Mouse (Mus musculus) mouse trophoblast stem cell (cell line): Measurements from ENCODE around the gene Sox5.

Source experiments
- in situ Hi-C, 2 experiments: fragments of 300-500 bp; cut with MseI, MboI; formaldehyde crosslinking; loops; 2 replicates in 1 of 2; 3 replicates in 1 of 2; pipeline ENCODE4 v1.15.1; 2025

Gene Sox5

DNA sequence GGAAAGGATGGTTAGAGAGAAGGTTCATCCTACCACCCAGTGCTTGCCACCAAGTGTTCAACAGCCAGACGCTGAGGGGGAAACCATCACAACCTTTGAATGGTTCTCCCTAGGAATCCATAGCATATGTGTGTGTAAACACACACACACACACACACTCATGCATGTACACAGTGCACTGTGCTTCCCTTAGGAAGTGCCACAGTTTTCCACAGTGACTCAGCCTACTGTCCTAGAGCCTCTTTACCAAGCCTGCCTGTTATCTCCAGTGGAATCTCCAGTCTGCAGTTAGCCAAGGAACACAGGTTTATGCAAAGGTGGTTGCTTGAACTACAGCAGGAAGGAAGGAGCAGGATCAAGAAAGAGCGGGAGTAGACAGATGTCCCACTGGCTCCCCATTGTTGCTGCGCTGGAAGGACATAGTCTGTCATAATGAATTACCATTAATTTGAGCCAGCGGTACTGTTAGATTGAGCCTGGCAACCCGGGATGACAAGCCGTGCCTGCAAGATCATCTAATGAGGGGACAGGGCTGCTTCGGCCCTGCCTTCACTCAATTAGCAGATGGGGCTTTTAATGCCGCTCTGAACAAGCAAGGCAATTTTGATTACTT, 335.9 kb downstream of the Sox5 start:
- in situ Hi-C loops: no loop called here

GRCm38 (mm10) chr6:144444367-144444766, 337.4 kb downstream of the Sox5 start:
- in situ Hi-C loops: no loop called here

- in situ Hi-C loops: no loop called here
Observed at GRCm38 (mm10) chr6:144443681-144444080, 338.1 kb downstream of the Sox5 start.

DNA sequence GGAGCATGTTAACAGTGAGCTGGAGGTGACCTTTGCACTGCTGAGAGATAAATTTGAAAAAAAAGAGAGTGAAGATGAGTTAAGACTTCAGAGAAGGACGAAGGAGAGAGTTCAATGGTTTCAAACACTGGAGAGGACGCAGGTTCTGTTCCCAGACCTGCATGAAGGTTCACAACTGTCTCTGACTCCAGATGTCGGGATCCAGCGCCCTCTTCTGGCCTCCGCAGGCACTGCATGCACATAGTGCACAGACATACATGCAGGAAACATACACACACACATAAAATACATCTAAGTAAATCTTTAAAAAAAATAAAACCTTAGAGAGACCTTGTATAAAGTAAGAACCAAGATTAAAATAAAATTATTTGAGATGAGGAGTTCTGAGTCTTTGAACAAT, 352.5 kb downstream of the Sox5 start:
- in situ Hi-C loops: no loop called here

- in situ Hi-C loops: no loop called here
Observed at GRCm38 (mm10) chr6:144408030-144408429, 373.7 kb downstream of the Sox5 start.

- in situ Hi-C loops: no loop called here
Observed at GRCm38 (mm10) chr6:144398115-144398514, 383.7 kb downstream of the Sox5 start.

GRCm38 (mm10) chr6:144393151-144393550, 388.6 kb downstream of the Sox5 start:
- in situ Hi-C loops: no loop called here

DNA sequence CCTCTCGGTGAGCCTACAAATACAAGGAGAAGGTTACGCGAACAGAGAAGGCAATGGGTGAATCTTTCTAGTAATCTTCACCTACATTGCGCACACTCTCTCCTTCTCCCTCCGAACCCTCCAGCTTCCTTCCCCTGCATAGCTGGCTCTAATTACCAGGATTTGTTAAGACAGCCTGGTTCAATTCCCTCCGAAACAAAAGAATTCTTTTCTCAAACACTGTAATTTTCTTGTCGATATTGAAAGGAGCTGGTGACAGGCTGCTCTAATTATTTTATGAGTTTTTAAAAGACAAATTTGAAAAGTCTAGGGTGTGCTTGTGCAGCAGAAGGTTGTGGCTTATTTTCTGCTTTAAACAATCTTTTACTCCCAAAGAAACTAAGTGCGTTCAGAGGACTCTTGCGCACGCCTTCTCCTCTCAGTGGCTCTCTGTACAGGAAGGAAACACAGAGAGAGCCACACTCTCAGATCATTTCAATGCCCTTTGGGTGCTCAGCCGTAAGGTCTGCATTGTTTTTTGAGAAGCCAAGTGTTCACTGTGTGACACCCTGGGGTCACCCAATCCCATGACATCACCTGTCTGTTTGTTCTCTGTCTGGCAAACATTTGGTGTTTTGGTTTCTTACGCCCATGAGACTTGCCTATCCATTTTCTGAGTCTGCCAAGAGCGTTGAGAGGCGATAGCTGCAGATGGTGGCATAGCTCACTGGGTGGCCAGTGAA, 392.3 kb downstream of the Sox5 start:
- in situ Hi-C loops: no loop called here

DNA sequence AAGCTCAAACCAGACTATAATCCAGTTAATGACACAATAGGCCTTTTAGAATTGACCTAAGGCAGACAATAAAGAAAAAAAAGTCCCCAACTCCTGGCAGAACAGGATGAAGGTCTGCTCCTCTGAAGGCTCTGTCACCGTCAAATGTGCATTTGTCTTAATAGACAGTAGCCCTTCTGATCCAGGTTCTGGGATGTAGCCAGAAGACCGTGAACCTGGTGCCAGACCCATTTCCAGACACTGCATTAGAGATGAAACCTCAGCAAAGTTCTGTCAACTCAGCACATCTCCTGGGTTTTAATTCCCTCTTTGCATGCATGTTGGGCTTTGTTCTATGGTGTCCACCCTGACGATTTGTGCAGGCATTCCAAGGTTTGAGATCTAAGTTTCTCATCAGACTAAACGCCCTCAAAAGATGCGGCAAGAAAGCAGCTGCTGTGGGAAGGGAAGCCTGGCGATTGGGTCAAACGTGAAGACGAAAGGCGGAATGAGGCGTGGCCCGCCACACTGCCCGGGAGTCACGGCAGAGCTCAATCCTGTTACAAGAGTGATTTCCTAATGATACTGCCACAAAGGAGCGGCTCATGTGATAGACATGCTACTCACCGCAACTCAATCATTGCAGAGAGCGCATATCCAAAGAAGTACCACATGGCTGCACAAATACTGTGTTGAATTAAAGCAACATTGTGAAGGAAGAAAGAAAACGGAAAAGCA, 394.1 kb downstream of the Sox5 start:
- in situ Hi-C loops: no loop called here

GRCm38 (mm10) chr6:144380641-144381040, 401.1 kb downstream of the Sox5 start:
- in situ Hi-C loops: no loop called here

GRCm38 (mm10) chr6:144380171-144380570, 401.6 kb downstream of the Sox5 start:
- in situ Hi-C loops: no loop called here

DNA sequence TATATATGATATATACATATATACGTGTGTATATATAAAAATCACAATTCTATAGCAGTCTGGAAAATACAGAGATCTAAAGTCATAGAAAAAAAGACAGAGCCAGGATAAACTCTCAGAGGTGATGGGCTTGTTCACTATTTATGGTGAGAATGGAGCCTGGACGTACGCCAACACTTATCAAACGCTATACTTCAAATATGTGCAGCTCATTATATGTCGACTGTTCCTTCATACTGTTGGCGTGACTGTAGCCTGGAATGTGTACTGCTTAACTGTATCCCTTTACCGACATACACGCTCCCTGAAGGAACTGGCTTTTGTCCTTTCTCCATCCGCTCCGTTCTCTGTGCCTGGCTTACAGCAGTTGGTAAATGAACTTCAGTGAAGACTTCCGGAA, 407.0 kb downstream of the Sox5 start:
- in situ Hi-C loops: no loop called here

DNA sequence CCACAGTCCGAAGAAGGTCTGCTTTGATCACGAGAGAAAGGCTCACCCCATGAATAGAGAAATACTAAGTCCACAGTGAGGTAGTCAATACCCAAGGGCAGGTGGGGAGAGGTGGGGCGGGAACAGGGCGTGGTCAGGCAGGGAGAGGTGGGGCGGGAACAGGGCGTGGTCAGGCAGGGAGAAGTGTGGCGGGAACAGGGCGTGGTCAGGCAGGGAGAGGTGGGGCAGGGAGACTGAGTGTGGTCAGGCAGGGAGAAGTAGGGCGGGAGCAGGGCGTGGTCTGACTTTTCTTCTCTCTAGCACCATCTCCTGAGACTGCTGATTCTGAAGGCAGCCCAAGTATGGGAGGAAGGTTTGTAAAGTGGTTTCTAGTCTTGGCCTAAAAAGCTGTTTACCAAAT, 411.1 kb downstream of the Sox5 start:
- in situ Hi-C loops: no loop called here

DNA sequence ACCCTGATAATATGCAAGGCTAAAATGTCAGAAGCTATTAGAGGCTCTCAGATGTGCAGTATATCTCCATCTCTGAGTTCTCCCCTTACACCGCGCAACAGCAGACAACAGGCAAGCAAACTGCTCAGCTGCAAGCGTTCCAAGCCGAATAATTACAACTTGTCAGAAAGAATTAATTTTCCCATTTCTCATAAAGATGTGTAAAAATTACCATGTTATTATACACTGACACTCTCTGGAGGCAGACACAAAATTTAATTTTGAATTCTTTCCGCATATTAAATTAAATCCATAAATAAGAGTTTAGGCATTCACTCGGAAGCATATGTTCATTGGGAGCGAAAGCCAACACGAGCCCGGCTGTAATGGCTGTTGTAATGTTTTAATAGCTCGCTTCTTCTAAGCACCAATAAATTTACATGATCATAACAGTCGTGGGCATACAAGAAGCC, 414.1 kb downstream of the Sox5 start:
- in situ Hi-C loops: no loop called here

GRCm38 (mm10) chr6:144361267-144362038, 420.3 kb downstream of the Sox5 start:
- in situ Hi-C loops: no loop called here

DNA sequence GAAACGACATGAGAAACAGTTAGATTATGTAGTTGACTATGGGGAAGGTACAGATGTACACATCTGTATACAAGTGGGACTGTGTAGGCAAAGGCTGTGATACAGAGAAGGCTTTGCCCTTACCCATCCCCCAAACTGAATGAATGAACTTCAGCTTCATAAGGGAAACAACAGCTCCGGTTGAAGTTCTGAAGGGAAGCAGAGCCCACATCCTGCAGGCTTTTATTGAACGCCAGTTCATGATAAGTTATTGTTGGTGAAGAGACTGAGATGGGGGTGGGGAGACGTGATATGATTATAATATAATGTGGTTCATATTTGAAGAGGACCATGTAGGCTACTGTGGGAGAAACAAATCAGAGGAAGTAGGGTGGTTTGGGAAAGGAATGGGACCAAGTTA, 424.7 kb downstream of the Sox5 start:
- in situ Hi-C loops: no loop called here

DNA sequence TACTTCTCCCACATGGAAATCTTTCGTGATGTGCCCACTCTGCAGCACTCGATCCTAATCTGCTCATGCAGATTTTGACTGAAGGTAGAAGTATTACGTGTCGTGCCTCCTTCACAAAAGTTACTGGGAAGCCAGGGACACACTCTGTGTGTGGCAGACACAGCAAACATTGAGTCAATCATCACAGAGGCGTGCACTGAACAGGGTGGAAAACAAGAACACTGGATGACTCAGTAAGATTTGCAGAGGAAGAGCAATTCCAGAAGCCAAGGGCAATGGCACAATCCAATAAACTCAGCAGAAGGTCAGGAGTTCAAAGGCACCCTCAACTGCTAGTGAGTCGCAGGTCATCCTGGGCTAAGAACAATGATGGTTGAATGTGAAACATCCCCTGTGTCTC, 430.7 kb downstream of the Sox5 start:
- in situ Hi-C loops: no loop called here

- in situ Hi-C loops: no loop called here
Observed at GRCm38 (mm10) chr6:144343338-144343737, 438.4 kb downstream of the Sox5 start.

DNA sequence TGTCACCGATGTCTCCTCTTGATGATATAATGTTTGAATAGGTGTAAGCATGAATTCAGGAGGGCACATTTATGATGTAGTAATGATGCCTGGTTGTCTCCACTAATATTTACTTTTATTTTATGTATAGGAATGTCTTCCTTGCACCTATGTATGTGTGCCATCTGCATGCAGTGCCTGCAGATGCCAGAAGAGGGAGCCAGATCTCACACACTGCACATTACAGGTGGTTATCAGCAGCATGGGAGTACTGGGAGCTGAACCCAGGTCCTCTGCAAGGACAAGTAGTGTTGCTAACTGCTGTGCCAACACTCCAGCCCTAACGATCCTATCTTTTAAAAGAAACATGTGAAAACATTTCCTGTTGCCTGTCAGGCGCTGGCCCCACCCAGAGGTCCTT, 442.2 kb downstream of the Sox5 start:
- in situ Hi-C loops: no loop called here

DNA sequence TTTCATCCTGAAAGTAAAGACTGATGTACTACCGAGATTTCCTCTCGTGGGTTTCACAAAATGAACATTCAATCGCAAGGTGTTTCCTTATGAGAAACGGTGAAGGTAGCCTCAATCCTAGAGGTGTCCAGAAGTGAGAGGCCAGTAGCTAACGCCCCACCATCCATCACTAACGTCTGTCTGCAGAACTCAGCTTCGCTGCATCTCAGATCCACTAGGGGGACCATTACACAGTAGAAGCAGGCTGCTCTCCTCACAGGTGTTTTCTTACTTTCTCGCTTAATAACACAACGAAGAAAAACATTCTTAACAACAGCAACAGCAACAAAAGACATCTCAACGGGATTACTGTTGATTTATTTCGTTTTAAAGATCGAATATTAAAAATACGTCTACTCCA, 442.8 kb downstream of the Sox5 start:
- in situ Hi-C loops: no loop called here

DNA sequence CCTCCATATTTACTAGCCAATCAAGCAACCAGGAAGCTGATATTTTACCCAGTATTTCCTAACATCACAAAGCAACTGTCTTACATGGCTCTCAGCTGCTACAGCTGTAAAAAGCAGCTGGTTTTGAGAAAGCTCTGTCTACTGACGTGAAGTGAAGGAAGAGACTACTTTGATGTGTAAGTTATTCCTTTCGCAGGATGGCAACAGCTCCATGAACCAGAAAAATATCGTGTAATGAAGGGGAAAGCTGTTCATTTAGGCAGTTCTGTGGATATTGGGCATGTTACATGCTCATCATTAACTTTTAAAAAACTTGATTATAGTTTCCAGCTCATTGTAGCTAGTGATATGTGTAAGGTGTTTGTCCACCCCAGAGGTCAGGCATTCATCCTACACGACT, 443.6 kb downstream of the Sox5 start:
- in situ Hi-C loops: no loop called here

GRCm38 (mm10) chr6:144337436-144337969, 444.3 kb downstream of the Sox5 start:
- in situ Hi-C loops: no loop called here
